19 mouse cellular contexts compared by ENCODE assay signal in genomic region chr11:44628412-44628811, GRCm38 (mm10). TPM values are rescaled to one million over a fixed set of nuclear protein-coding genes. Genes with fewer than 3 reads are reported as not detected.
DNase-seq lines count a peak whose midpoint lies in the region; ATAC-seq lines count a peak whose summit lies in the region.
"Had no signal": no experiment of that assay in that cellular context is flagged by ENCODE, and none has a peak within 500 bp of the region (broad histone marks: within the 10 kb centered on the region; RNA-seq: fewer than 3 reads in every experiment).

No protein-coding gene starts in this region.

- H3K4me3 ChIP-seq in heart, embryonic 11.5 days (ENCODE audit: low read depth, low read length), result no peak overlapping the region
- H3K4me3 ChIP-seq in neural tube, embryonic 11.5 days (ENCODE audit: low read depth, low read length), result no peak overlapping the region
- no peak overlapping the region for H3K4me3 ChIP-seq in liver, embryonic 12.5 days
- H3K4me3 ChIP-seq: forebrain, embryonic 13.5 days; heart, embryonic 12.5 days; limb, embryonic 15.5 days; liver, embryonic 15.5 days had no signal

- H3K36me3 ChIP-seq in heart, embryonic 11.5 days (ENCODE audit: control insufficient read depth, insufficient read depth, low read length), result no peaks in the 10 kb centered on the region
- no peaks in the 10 kb centered on the region; the same call in 1 of the 2 replicates for H3K36me3 ChIP-seq in neural tube, embryonic 11.5 days (ENCODE audit: control insufficient read depth, insufficient read depth, low read length)
- no peaks in the 10 kb centered on the region for H3K36me3 ChIP-seq in liver, embryonic 12.5 days
- H3K36me3 ChIP-seq: heart, embryonic 12.5 days; liver, embryonic 15.5 days had no signal

- peak; percentile 67 for DNase-seq in heart, adult 11 months
- DNase-seq in neural tube, embryonic 11.5 days (ENCODE audit: low spot score), result no peak
- no peak for DNase-seq in neural tube, embryonic 10.5 days (ENCODE audit: extremely low spot score, low spot score)
- DNase-seq in mesoderm, embryonic 11.5 days (ENCODE audit: low read depth, low spot score), result peak; percentile 43
- DNase-seq in thymus, postnatal 4 days, result no peak
- no peak for DNase-seq in ovary, adult 18-20 months (ENCODE audit: low spot score)
- DNase-seq: adrenal gland, postnatal 14 days; cerebellum, adult 9-10 months; heart, postnatal 10 days; kidney, postnatal 4 days; thymus, adult 2 months had no signal

- H3K4me2 ChIP-seq in heart, embryonic 11.5 days, result no peak overlapping the region
- no peak overlapping the region for H3K4me2 ChIP-seq in neural tube, embryonic 11.5 days (ENCODE audit: low read depth)
- H3K4me2 ChIP-seq in liver, embryonic 12.5 days, result no peak overlapping the region
- H3K4me2 ChIP-seq: forebrain, embryonic 13.5 days; heart, embryonic 12.5 days; limb, embryonic 15.5 days; liver, embryonic 15.5 days had no signal

- WGBS in heart, embryonic 11.5 days (ENCODE audit: insufficient replicate concordance), result 67% methylated on average over 4 of the region's 4 CpGs
- 28% methylated on average over 4 of the region's 4 CpGs for WGBS in neural tube, embryonic 11.5 days
- 65% methylated on average over 4 of the region's 4 CpGs for WGBS in liver, embryonic 12.5 days (ENCODE audit: insufficient replicate concordance)

- 0 out of 2 replicates have a peak, but pooled peaks cover 3% of the 10 kb centered on the region for H3K4me1 ChIP-seq in heart, embryonic 11.5 days (ENCODE audit: control insufficient read depth, insufficient read depth, low read length)
- peaks cover 20% of the 10 kb centered on the region for H3K4me1 ChIP-seq in neural tube, embryonic 11.5 days (ENCODE audit: control insufficient read depth, insufficient read depth, low read length)
- no peaks in the 10 kb centered on the region for H3K4me1 ChIP-seq in liver, embryonic 12.5 days
- H3K4me1 ChIP-seq: liver, embryonic 15.5 days had no signal

- H3K27me3 ChIP-seq in heart, embryonic 11.5 days (ENCODE audit: control insufficient read depth, insufficient read depth, low read length), result no peaks in the 10 kb centered on the region
- no peaks in the 10 kb centered on the region for H3K27me3 ChIP-seq in neural tube, embryonic 11.5 days (ENCODE audit: control insufficient read depth, insufficient read depth, low read length)
- H3K27me3 ChIP-seq in liver, embryonic 12.5 days (replicated peaks), result peaks cover 9% of the 10 kb centered on the region; the same call in 1 of the 2 replicates
- H3K27me3 ChIP-seq: heart, embryonic 12.5 days; limb, embryonic 15.5 days had no signal

- H3K9ac ChIP-seq in heart, embryonic 11.5 days (ENCODE audit: low read depth, low read length), result no peak overlapping the region
- H3K9ac ChIP-seq in neural tube, embryonic 11.5 days (ENCODE audit: low read length), result no peak overlapping the region
- no peak overlapping the region for H3K9ac ChIP-seq in liver, embryonic 12.5 days
- H3K9ac ChIP-seq: forebrain, embryonic 13.5 days; heart, embryonic 12.5 days; limb, embryonic 15.5 days; liver, embryonic 15.5 days had no signal

- H3K9me3 ChIP-seq in heart, embryonic 11.5 days (replicated peaks; ENCODE audit: control insufficient read depth, low read length), result no peaks in the 10 kb centered on the region
- no peaks in the 10 kb centered on the region for H3K9me3 ChIP-seq in neural tube, embryonic 11.5 days (ENCODE audit: control insufficient read depth, low read length)
- no peaks in the 10 kb centered on the region for H3K9me3 ChIP-seq in liver, embryonic 12.5 days (replicated peaks)
- H3K9me3 ChIP-seq: forebrain, embryonic 13.5 days; heart, embryonic 12.5 days; limb, embryonic 15.5 days; liver, embryonic 15.5 days had no signal

- ATAC-seq in heart, embryonic 11.5 days (replicated peaks; ENCODE audit: insufficient number of reproducible peaks, low FRiP score, low TSS enrichment), result no peak
- ATAC-seq in neural tube, embryonic 11.5 days (ENCODE audit: insufficient read depth, low FRiP score, low TSS enrichment), result peak; percentile 68; the same call in 1 of the 2 replicates
- no peak for ATAC-seq in liver, embryonic 12.5 days
- ATAC-seq: forebrain, embryonic 13.5 days; intestine, postnatal 0 days had no signal

- no peak overlapping the region for H3K27ac ChIP-seq in heart, embryonic 11.5 days (ENCODE audit: low read depth, low read length)
- H3K27ac ChIP-seq in neural tube, embryonic 11.5 days (ENCODE audit: low read depth, low read length), result no peak overlapping the region
- no peak overlapping the region for H3K27ac ChIP-seq in liver, embryonic 12.5 days
- H3K27ac ChIP-seq: forebrain, embryonic 13.5 days; limb, embryonic 15.5 days; liver, embryonic 15.5 days; macrophage had no signal

RNA-seq across cellular contexts. Expression of gene Ebf1, which starts 11.3 kb away (rescaled TPM):
- polyA plus RNA-seq in heart, embryonic 11.5 days (2014; fragmentation: Nextera tagmentation; extraction: Ambion mirVana), result 14.5 and 16.1 TPM in 2 replicates
- polyA plus RNA-seq in neural tube, embryonic 11.5 days (2014; fragmentation: Nextera tagmentation; extraction: Ambion mirVana), result 104 and 113 TPM in 2 replicates
- 0.26 and 0.41 TPM in 2 replicates for polyA plus RNA-seq in liver, embryonic 12.5 days (2016; fragmentation: Nextera tagmentation; extraction: Ambion mirVana)

Comparison
In these comparisons a context has a peak if more than half of its experiments do, and no peak if none do; other contexts are left out.
1. DNase-seq: peak in heart, adult 11 months (single experiment) and mesoderm, embryonic 11.5 days (single experiment); none in neural tube, embryonic 11.5 days (single experiment), neural tube, embryonic 10.5 days (single experiment), thymus, postnatal 4 days (single experiment) and ovary, adult 18-20 months (single experiment).
2. RNA of gene Ebf1, which starts 11.3 kb away (polyA plus RNA-seq): 104 to 113 TPM in neural tube, embryonic 11.5 days and 14.5 to 16.1 TPM in heart, embryonic 11.5 days; 0.26 to 0.41 TPM in liver, embryonic 12.5 days; every median in the first group is over 10 times any median in the second.